Mouse (Mus musculus): ENCODE measurements around the gene Gtf2b. TPM values are rescaled to one million over a fixed set of nuclear protein-coding genes. Genes with fewer than 3 reads are reported as not detected.

Gtf2b gene
- 52.2 and 54.7 TPM in 2 replicates for polyA plus RNA-seq (2015; fragmentation: Nextera tagmentation; extraction: Ambion mirVana)

DNA sequence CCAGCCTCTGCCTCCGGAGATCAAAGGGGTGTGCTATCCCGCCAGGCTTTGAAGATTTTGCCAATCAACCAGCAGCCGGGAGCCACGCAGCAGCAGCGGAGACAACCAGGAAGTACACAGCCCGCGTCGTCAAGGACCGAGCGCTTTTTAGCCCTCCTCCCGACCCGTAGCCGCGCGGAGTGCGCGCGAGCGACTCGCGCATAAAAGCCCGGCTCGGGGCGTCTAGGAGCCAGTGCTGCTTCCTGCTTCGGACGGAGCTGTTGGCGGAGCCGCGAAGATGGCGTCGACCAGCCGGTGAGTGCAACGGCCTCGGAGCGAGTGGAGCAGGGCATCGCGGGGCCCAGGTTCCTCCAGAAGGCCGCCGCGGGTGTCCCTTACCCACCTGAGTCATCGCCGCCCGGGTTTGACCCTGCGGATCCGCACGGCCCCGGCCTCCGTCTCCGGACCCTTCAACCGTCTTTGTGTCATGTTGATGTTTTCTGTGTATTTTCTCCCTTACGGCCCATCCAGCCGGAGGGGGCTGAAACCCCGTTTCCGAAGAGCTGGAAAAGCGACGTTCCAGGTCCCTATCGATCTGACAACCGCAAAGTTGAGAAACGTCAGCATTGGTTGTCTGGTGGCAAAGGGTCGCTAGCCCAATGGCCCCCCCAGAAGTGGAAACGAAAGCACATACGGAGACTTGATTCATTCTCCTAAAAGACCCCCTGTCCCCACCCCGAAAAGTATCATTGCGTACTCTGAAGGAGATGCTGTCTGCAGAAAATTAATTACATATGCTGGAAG, at the start of gene Gtf2b:
Gene Gtf2b (plus strand): TSS at position 51 of the 783 bp plus-strand sequence.

Other genes with a start within 250 kb of the Gtf2b start
- gene Gbp7, start 234.7 kb upstream of the Gtf2b start, polyA plus RNA-seq (2015; fragmentation: Nextera tagmentation; extraction: Ambion mirVana), result 7.7 and 10.6 TPM in 2 replicates
- gene Gbp3, start 205.0 kb upstream of the Gtf2b start, polyA plus RNA-seq (2015; fragmentation: Nextera tagmentation; extraction: Ambion mirVana), result 3.3 and 6.3 TPM in 2 replicates
- gene Gbp2b, start 170.2 kb upstream of the Gtf2b start, polyA plus RNA-seq (2015; fragmentation: Nextera tagmentation; extraction: Ambion mirVana), result not detected in 2 replicates
- gene Gbp2, start 144.4 kb upstream of the Gtf2b start, polyA plus RNA-seq (2015; fragmentation: Nextera tagmentation; extraction: Ambion mirVana), result 3.1 and 5.4 TPM in 2 replicates
- gene Kyat3, start 64.0 kb upstream of the Gtf2b start, polyA plus RNA-seq (2015; fragmentation: Nextera tagmentation; extraction: Ambion mirVana), result 3.4 and 4.6 TPM in 2 replicates
- gene Pkn2, start 117.0 kb downstream of the Gtf2b start, polyA plus RNA-seq (2015; fragmentation: Nextera tagmentation; extraction: Ambion mirVana), result 57.3 and 59.7 TPM in 2 replicates

Data from spleen, postnatal 0 days (tissue).